Mouse (Mus musculus): Measurements from ENCODE around the gene Pnpla5. TPM values are rescaled to one million over a fixed set of nuclear protein-coding genes. Genes with fewer than 3 reads are reported as not detected.

Pnpla5 gene
- polyA plus RNA-seq (2012; fragmentation: generic; extraction: Trizol), result not detected

GRCm38 (mm10) chr15:84123075-84123474, at the start of gene Pnpla5:
TSS of gene Pnpla5 (minus strand) at chr15:84123175.

GRCm38 (mm10) chr15:84167600-84167999, 44.6 kb upstream of the Pnpla5 start, which contains the start of gene Pnpla3:
TSS of gene Pnpla3 (plus strand) at chr15:84167837.

GRCm38 (mm10) chr15:84105105-84105923, 17.7 kb downstream of the Pnpla5 start, which contains the start of gene Sult4a1:
TSS of gene Sult4a1 (minus strand) at chr15:84105754.

GRCm38 (mm10) chr15:84065140-84065539, 57.8 kb downstream of the Pnpla5 start, which contains the start of gene Efcab6:
TSS of gene Efcab6 (minus strand) at chr15:84065379.

Other genes starting within 250 kb of the Pnpla5 start
- not detected for gene Efcab6, start 57.8 kb downstream of the Pnpla5 start, polyA plus RNA-seq (2012; fragmentation: generic; extraction: Trizol)
- not detected for gene Sult4a1, start 17.4 kb downstream of the Pnpla5 start, polyA plus RNA-seq (2012; fragmentation: generic; extraction: Trizol)
- not detected for gene Pnpla3, start 44.7 kb upstream of the Pnpla5 start, polyA plus RNA-seq (2012; fragmentation: generic; extraction: Trizol)
- 100 to 1,000 TPM in 1 of 2 experiments, 10 to 100 TPM in 1; 74.6 to 131 TPM for gene Samm50, start 69.1 kb upstream of the Pnpla5 start, polyA plus RNA-seq (2012; fragmentation: generic; extraction: Trizol)
- gene Parvb, start 108.9 kb upstream of the Pnpla5 start, polyA plus RNA-seq (2012; fragmentation: generic; extraction: Trizol), result 10 to 100 TPM; 14.2 to 30.1 TPM
- under 1 TPM; 0.08 to 0.19 TPM for gene Parvg, start 200.9 kb upstream of the Pnpla5 start, polyA plus RNA-seq (2012; fragmentation: generic; extraction: Trizol)

All from C3H10T1/2 (cell line).